In genomic region chr2:83131285-83131852, GRCm38 (mm10) we compare ENCODE assay signal across 10 mouse cellular contexts.
DNase-seq lines count a peak whose midpoint lies in the region; ATAC-seq lines count a peak whose summit lies in the region.
"Had no signal": no experiment of that assay in that cellular context is flagged by ENCODE, and none has a peak within 500 bp of the region (broad histone marks: within the 10 kb centered on the region; RNA-seq: fewer than 3 reads in every experiment).

No protein-coding gene starts in this region.

- peak; percentile 54 for ATAC-seq in neural tube, embryonic 11.5 days (ENCODE audit: insufficient read depth, low FRiP score, low TSS enrichment)
- peak; percentile 75 for ATAC-seq in hindbrain, embryonic 11.5 days (ENCODE audit: low FRiP score)
- peak; percentile 88 for ATAC-seq in midbrain, embryonic 15.5 days (replicated peaks)
- ATAC-seq in CD4-positive, CD25-positive, alpha-beta regulatory T cell, adult 4 months = no peak

- no peaks in the 10 kb centered on the region for H3K27me3 ChIP-seq in neural tube, embryonic 11.5 days (ENCODE audit: control insufficient read depth, insufficient read depth, low read length)
- H3K27me3 ChIP-seq in hindbrain, embryonic 11.5 days (ENCODE audit: control insufficient read depth, insufficient read depth, low read length) = no peaks in the 10 kb centered on the region
- H3K27me3 ChIP-seq in midbrain, embryonic 15.5 days (replicated peaks) = no peaks in the 10 kb centered on the region

- H3K27ac ChIP-seq in neural tube, embryonic 11.5 days (ENCODE audit: low read depth, low read length) = peak overlapping the region; percentile 44; the same call in 1 of the 2 replicates
- H3K27ac ChIP-seq in hindbrain, embryonic 11.5 days (ENCODE audit: low read depth, low read length) = 0 out of 2 replicates have a peak overlapping the region, but pooled peaks have one; percentile 42
- peak overlapping the region; percentile 60 for H3K27ac ChIP-seq in midbrain, embryonic 15.5 days

- 47% methylated on average over 4 of the region's 4 CpGs for WGBS in neural tube, embryonic 11.5 days
- WGBS in hindbrain, embryonic 11.5 days = 43% methylated on average over 4 of the region's 4 CpGs
- 20% methylated on average over 4 of the region's 4 CpGs for WGBS in midbrain, embryonic 15.5 days

- no peaks in the 10 kb centered on the region for H3K36me3 ChIP-seq in neural tube, embryonic 11.5 days (ENCODE audit: control insufficient read depth, insufficient read depth, low read length)
- H3K36me3 ChIP-seq in hindbrain, embryonic 11.5 days (ENCODE audit: control insufficient read depth, insufficient read depth, low read length) = no peaks in the 10 kb centered on the region
- H3K36me3 ChIP-seq in midbrain, embryonic 15.5 days (replicated peaks) = no peaks in the 10 kb centered on the region

- H3K4me1 ChIP-seq in neural tube, embryonic 11.5 days (ENCODE audit: control insufficient read depth, insufficient read depth, low read length) = no peaks in the 10 kb centered on the region
- no peaks in the 10 kb centered on the region for H3K4me1 ChIP-seq in hindbrain, embryonic 11.5 days (replicated peaks; ENCODE audit: control insufficient read depth, insufficient read depth, low read length)
- H3K4me1 ChIP-seq in midbrain, embryonic 15.5 days = peaks cover 17% of the 10 kb centered on the region

- DNase-seq in neural tube, embryonic 11.5 days (ENCODE audit: low spot score) = peak; percentile 14
- no peak for DNase-seq in neural tube, embryonic 10.5 days (ENCODE audit: extremely low spot score, low spot score)
- peak; percentile 8 for DNase-seq in hindbrain, embryonic 11.5 days (ENCODE audit: low spot score)
- no peak for DNase-seq in lung, postnatal 10 days
- DNase-seq in Muller cell, postnatal 12 days (ENCODE audit: inconsistent ontology term) = no peak
- DNase-seq: cerebellum, postnatal 36 days; layer of hippocampus, adult 9-11 months; right cerebral cortex, postnatal 14 days had no signal

- H3K9me3 ChIP-seq in neural tube, embryonic 11.5 days (ENCODE audit: control insufficient read depth, low read length) = no peaks in the 10 kb centered on the region
- no peaks in the 10 kb centered on the region for H3K9me3 ChIP-seq in hindbrain, embryonic 11.5 days (ENCODE audit: control insufficient read depth, low read length)
- H3K9me3 ChIP-seq in midbrain, embryonic 15.5 days = no peaks in the 10 kb centered on the region

- H3K4me2 ChIP-seq in neural tube, embryonic 11.5 days (ENCODE audit: low read depth) = no peak overlapping the region
- H3K4me2 ChIP-seq in hindbrain, embryonic 11.5 days (replicated peaks; ENCODE audit: low read depth, low read length) = no peak overlapping the region
- H3K4me2 ChIP-seq in midbrain, embryonic 15.5 days = no peak overlapping the region

- H3K4me3 ChIP-seq in neural tube, embryonic 11.5 days (ENCODE audit: low read depth, low read length) = no peak overlapping the region
- H3K4me3 ChIP-seq in hindbrain, embryonic 11.5 days (ENCODE audit: low read depth, low read length) = no peak overlapping the region
- H3K4me3 ChIP-seq in midbrain, embryonic 15.5 days = no peak overlapping the region

- no peak overlapping the region for H3K9ac ChIP-seq in neural tube, embryonic 11.5 days (ENCODE audit: low read length)
- no peak overlapping the region for H3K9ac ChIP-seq in hindbrain, embryonic 11.5 days (ENCODE audit: low read depth, low read length)
- H3K9ac ChIP-seq in midbrain, embryonic 15.5 days = 0 out of 2 replicates have a peak overlapping the region, but pooled peaks have one; percentile 10

Comparison
In these comparisons a context has a peak if more than half of its experiments do, and no peak if none do; other contexts are left out.
1. DNase-seq: peak in neural tube, embryonic 11.5 days (single experiment) and hindbrain, embryonic 11.5 days (single experiment); none in neural tube, embryonic 10.5 days (single experiment), lung, postnatal 10 days (single experiment) and Muller cell, postnatal 12 days (single experiment).
2. Peak in every context shown above with its lines, with median percentiles within 50 percentile points of each other: H3K27ac ChIP-seq.